Mouse (Mus musculus) myocyte (in vitro differentiated cells): ENCODE measurements around the gene Pmpcb.

ENCODE experiments used
- POLR2AphosphoS2 ChIP-seq: IDR thresholded peaks from one replicate; pipeline ENCODE4 v1.6.1; 2011; ENCODE audit warnings: low read depth, control low read depth; ENCODE audit not compliant: insufficient read length
- TCF3 ChIP-seq: IDR thresholded peaks from one replicate; pipeline ENCODE4 v1.6.1; 2011; ENCODE audit warnings: low read depth, control low read depth; ENCODE audit not compliant: insufficient read length
- USF1 ChIP-seq: IDR thresholded peaks from one replicate; pipeline ENCODE4 v1.6.1; 2011; ENCODE audit warnings: low read depth, mild to moderate bottlenecking, control low read depth, moderate library complexity

- TF ChIP-seq TCF3, result no peak
- TF ChIP-seq POLR2AphosphoS2, result no peak
- TF ChIP-seq USF1, result no peak
Observed at GRCm38 (mm10) chr5:21719209-21719608, 17.7 kb upstream of the Pmpcb start.
